Mouse (Mus musculus) urinary bladder, postnatal 36 days (tissue): Measurements from ENCODE around the gene Map4k3.
A peak's percentile ranks its signal among the peaks of the same experiment; 100 is the strongest.
"Not testable (repeated sequence)": the region's sequence is repeated elsewhere in the genome, so short reads cannot be mapped to it uniquely, and the experiment has no call there.

ENCODE experiments used
- DNase-seq, 2 experiments: peaks; one replicate each; pipeline ENCODE4 v3.0.0; 2022; ENCODE audit warnings: low spot score in 2 of 2, mixed read lengths in 1 of 2

Map4k3 gene

DNA sequence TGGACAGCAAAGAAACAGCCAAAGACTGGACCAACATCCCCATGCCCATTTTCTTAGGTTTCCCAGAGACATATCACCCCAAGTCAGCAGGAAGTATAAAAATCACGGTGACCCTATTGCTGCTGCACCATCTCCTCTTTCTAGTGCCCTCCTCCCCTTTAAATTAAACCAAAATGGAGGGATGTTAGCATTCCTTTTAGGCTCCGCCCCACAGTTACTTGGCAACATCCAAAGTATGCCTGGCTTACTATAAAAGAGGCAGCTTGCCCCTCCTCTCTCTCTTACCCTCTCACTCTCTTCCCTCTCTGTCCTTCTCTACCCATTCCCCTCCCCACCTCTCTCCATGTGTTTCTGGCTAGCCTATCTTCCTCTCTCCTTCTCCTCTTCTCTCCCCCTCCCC, 159.8 kb downstream of the Map4k3 start:
- DNase-seq = no peak

DNA sequence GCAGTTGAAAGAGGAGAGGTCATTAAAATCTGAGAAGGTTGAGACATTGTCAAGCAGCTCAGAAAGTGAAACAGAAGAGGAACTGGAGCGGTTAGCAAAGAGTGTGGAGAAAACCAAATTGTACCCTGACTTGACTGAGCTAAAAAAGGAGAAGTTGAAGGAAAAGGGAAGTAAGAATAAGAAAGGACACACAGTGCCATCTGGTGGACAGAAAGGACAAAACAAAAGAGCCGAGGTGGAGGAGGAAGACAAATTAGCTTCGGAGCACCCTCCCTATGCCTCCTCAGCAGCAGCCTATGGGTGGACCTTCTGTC, 163.7 kb downstream of the Map4k3 start:
- DNase-seq = no peak

DNA sequence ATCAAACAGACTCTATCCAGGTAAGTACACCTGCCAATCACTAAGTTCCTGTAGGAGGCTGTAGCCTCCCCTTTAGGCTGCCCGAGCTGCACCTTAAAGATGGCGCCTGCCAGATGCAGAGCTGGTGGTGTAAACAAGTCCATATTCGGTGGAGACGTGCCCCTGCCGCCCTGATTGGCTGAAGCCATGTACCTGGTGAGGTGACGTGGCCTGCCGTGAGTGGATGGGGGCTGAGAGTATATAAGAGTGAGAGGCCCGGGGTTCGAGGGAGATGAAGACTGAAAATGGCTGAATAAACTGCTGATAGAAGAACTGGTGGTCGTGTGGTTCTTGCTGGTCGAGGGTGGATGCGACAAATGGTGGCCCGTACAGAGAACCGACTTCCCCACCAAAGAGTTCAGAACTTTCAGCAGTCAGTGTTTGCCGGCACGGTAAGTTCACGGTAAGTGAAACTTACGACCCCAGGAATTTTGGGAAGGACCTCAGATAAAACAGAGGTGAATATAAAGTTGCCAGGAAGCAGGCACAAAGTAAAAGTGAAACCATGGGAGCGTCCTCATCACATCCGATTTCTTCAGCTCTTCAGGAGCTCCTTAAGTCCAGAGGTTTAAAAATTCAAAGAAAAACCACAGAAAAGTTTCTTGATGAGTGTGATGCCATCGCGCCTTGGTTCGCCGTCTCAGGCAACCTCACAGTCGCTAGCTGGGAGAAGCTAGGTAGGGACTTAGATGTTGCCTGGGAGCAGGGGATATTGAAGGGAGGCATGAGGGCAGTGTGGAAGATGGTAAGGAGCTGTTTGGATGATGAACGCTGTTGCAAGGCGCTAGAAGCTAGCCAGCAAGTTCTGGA, 164.3 kb downstream of the Map4k3 start:
- not testable (repeated sequence) for DNase-seq

DNA sequence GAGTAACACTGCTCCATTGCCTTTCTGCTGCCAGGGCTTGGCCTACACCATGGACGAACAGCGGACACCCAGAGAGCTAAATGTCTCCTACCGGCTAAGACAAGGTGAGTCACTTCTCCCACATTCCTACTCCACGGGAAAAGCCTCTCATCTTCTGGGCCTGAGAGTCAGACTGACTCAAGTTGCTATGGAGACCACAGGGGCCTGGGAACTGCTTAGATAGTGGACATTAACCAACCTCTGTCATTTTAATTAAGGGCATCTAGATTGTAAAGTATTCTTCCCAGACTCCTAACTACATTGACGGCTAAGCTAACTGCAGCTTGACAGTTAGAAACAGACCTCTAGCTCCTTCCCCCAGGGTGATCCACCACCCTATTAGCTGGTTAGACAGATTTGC, 165.5 kb downstream of the Map4k3 start:
- no peak for DNase-seq

DNA sequence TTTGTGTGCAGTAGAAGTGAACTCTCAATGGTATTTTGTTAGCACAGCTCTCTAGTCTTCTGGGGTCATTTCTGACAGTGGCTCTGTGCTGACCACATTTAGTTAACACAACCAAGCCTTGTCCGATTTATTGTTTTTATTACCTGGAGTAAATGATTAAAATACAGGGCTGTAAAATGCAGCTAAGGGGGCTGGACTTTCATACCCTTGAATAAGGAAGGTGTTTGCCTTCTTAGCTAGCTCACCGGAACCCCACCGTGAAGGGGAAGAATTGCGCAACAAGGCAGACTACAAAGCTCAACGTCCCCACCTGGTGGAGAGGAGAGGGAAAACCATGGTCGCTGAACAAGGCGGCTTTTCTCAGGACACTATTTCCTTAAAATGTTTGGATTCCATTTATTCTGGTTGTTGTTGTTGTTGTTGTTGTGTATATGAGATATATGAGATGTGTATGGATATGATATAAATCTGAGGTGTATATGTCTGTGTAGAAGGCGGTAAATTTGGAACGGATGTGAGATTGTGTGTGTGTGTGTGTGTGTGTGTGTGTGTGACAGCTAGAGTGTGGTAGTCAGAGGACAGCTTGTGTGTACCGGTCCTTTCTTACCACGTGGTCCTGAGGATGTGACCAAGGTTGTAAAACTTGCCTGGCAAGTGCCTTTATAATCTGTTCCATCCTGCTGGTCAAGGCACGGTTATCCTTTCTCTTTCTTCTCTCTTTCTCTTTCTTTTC, 167.4 kb downstream of the Map4k3 start:
- DNase-seq = peak; percentile 60 to 69

DNA sequence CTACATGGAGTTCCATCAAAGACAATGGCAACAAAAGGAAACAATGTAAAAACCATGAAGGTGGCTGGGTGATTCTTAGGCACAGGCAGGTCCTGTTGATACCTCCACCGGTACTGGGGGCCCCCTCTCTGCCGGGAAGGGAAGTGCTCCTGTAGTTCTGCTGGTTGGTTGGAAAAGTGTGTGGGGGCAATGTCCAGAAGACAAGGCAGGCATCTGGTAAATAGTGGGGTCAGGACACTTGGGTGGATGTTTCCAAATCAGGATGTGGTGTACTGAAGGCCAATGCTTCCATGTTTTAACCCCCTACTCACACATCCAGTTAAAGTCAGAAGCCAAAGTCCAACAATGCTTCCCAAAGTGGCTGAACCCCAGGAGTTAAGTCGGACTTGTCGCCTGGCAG, 168.5 kb downstream of the Map4k3 start:
- no peak for DNase-seq

DNA sequence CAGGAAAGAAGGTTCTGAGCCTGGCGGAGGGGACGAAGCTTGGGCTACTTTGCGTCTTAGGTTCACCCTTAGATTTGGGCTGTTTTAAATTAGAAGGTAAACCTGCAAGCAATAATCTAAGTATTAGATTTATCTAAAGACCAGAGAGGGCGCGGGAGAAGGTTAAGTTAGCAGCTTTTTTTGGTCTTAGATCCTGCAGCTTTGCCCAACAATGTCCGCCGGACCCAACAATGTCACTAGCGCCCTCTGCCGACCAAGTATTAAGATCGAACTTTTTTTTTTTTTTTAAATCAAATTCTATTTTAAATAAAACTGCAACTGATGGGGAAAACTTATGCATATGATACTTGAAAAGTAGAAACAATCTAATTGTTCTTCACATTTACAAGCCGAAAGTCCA, 169.2 kb downstream of the Map4k3 start:
- no peak for DNase-seq

DNA sequence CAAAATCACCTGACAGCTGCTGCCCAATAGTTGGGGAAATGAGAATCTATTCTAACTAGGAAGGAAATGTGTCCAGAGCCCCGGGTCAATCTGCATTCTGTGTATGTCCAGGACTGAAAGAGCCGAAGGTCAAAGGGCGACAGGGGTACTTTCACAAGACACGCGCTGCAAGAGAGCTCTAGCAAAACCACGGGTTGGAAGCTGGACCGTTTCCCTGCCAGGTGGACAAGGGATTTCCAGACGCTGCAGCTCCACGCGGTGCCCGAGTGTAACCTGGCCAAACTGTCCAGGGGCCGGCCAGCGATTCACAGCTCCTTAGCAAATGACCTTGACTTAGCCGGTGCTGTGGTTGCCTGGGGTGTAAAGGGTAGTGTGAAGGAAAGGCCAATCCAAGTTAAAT, 169.7 kb downstream of the Map4k3 start:
- DNase-seq = no peak

DNA sequence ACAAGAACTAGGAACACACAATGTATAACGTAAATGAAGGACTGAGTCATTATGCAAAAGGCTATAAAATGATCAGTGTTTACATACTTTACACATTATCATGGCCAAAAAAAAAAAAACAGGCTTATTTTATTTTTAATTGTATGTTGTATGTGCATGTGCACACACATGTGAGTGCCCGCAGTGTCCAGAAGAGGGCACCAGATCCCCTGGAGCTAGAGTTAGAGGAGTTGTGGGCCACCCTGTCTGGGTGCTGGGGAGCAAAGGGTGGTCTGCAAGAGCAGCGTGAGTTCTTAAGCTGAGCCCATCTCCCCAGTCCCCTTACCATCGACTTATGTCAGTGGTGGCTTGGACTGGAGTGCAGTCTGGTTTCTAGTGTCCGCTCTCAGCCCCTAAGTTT, 170.8 kb downstream of the Map4k3 start:
- no peak for DNase-seq

DNA sequence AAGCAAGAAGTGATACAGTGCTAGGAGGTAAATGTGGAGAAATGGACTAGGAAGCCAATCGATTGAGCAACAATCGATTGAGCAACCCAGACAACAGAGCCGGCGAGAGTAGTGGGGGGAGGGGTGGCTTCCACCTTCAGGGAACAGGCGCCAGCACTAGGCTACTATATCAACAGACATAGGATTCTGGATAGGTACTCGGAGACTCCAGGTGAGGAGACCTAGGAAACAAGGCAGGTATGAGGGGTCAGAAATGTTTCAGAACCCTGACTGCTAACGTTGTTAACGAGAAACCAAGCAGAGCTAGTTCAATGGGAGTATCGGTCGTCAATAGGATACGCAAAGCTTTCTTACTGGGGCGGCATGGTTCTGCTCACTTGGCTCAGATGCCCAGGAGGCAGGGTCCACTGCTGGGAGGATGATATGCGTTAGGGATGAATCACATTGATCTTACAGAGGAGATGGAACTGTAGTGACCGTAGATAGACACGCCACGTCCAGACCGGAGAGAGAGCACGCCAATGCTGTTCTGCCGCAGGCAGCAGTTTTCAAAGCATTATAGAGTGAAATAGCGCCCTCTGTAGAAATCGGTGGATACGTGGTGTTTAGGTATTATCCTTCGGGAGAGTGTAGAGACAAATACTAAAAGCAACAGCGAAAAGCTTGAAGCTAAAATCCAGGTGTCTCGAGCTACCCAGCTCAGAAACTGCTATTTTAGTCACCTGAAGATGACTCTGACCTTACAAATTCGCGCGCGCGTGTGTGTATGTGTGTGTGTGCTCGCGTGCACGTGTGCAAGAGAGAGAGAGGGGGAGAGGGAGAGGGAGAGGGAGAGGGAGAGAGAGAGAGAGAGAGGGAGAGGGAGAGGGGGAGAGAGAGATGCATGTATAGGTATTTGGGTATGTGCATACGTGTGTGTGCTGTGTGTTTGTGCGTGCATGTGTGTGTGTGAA, 174.7 kb downstream of the Map4k3 start:
- DNase-seq = peak; percentile 65 to 82

DNA sequence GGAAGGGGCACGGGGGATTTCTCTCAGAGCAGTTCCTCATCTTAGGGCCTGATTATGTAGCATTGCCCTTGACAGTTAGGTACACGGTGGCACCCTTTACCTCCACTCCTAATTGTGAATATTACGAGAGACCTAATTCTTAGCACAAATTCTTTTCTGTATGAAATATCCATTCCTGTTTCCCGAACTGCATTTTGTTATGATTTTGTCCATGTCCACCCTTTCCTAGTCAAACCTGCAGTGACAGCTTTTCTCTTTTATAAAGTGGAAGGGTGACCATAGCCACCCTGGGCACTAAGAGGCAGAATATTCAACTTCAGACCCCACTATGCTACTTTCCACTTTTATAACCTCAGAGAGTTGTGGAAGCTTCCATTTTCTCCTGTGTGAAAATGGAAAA, 175.6 kb downstream of the Map4k3 start:
- no peak for DNase-seq

DNA sequence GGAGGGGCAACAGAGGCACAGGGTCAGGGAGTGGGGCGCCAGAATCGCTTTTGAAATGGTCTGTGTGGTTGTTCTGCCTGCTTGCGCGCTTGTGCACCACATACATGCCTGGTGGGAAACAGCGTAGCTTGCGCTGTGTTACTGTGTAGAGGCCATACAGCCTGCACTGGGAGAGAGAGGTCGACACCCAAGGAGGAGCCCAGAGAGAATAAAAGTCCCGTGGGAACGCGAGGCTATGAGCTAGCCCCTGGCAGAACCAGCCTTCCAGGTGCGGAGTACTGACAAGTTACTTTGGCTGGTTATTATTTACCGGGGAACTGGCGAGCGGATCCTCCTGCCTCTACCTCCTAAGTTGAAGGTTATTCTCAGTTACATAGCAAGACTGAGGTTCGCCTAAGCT, 177.3 kb downstream of the Map4k3 start:
- DNase-seq = no peak

DNA sequence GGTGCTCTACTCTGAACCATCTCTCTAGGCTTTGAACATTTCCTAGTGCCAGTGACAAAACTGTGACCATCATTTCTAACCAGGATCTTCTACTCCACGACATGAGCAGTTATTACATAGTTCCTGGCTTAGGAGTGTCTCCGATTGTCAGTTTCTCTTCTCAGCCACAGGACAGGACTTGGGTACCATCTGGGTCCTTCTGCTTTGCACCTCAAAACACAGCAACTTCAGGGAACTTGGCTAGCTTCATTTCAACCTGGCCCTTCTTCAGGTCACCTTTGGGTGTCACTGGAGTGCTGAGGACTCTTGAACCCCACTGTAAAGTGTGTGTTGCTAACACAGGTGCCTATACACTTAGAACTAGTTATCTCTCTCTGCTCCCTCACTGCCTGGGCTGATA, 181.4 kb downstream of the Map4k3 start:
- no peak for DNase-seq

DNA sequence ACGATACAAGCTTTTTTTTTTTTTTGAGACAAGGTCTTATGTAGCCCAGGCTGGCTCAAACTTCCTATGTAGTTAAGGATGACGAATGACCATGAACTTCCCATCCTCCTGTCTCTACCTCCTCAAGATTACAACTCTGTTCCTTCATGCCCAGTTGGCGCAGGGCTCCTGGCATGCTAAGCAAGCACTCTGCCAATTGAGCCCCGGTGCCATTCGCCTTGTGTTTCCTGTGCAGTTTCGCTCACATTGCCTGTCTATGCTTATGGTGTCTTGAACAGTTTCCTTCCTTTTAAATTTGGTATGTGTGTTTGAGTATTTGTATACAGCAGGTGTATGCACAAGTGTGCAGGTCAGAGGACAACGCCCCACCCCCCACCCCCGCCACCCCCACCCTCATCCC, 182.1 kb downstream of the Map4k3 start:
- DNase-seq = no peak

DNA sequence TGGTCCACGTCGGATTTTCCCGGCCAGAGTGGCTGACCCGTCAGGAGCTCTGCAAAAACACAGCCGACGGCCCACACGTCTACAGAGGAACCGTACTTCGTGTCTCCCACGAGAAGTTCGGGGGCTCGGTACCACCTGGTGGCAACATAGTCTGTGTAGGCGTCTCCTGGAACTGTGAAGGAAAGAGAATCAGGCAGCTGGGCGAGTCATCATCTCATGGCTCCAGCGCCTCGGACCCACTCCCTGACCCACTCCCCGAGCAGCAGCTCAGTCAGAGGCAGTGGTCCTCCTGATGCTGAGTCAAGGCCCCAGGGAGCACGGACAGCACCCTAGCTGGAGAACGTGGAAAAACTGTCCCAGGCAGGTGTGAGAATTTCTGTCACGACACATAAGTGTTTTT, 184.6 kb downstream of the Map4k3 start:
- DNase-seq = no peak

DNA sequence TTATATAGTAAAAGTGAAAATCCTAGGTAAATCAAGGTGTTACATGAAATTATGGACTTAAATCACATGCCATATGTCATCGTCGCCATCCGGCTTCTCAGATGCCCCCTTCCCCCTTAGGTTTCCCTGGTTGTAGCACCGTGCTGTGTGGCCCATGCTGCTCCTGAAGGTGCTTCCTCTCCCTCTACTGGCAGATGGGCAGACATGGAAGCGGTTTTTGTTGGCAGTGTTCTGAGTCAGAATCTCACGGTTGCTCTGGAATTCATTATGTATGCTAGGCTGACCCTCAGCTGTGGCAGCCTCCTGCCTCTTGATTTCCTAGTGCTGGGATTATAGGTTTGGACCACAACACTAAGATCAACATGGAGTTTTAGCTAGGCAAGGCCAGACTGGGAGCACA, 191.1 kb downstream of the Map4k3 start:
- no peak for DNase-seq

DNA sequence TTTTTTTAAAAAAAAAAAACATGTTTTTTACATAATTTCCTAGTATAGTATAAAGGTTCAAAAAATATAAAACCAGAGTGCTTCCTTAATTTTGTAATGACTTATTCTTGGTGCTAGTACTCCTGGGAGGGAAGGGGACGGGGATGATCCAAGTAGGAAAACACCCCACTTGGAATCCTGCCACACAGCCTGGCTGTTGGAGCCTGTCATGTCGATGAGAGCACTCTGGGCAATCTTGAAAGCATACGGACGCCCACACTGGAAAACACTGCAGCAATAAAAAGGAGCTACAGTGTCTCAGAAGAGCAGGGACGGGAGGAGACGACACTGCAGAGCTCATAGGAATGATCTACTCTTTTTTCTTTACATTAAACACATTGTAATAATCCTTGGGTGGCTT, 192.7 kb downstream of the Map4k3 start:
- no peak for DNase-seq

DNA sequence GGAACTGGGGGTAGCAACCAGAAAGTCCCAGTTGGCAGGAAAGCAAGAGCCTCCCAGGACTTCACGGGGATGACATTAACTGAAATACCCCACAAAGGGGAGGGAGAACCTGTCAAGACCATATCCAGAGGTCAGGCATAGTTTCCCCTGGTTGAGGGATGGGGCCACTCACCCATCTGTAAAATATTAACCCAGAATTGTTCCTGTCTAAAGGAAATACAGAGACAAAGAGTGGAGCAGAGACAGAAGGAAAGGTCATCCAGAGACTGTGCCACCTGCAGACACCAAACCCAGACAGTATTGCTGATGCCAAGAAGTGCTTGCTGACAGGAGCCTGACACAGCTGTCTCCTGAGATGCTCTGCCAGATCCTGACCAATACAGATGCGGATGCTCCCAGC, 196.9 kb downstream of the Map4k3 start:
- DNase-seq = not testable (repeated sequence)
